Mouse (Mus musculus): ENCODE results near the gene Runx3.

Gene Runx3

DNA sequence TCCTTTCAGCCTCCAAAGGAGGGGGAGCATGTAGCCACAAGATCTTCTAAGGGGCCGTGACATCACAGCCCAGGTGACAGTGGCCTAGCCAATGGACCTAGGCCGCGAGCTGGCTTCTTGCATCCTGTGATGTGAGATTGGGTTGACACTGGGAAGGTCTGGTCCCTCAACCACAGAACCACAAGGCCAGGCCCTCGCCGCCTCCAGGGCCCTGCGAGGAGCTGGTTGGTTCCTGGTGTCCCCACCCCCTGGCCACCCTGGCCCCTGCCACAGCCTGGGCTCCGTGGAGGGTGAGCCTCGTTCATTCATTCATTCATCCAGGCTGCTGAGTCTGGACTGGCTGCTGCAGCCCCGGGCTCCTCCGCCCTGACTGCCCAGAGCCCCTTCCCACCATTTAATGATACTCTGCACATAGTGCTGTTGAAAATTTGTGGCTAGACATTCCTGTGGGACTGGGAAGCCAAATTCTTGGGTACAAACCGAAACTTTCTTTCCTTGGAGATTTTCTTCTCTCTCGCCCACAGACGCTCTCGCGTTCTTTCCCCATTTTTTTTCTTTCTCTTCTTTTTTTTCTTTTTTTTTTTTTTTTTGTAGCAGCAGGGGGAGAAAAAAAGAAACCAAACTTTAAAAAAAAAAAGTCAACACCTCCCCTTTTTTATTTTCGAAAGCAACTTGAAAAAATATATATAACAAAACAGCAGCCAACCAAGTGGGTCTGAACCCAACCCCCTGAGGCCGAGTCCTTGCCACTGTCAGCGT, at the start of gene Runx3:
Gene Runx3, plus strand, starts transcription at position 311 of the 759 bp plus-strand sequence.
- no peak for DNase-seq (ENCODE audit: low spot score in 2 of 2)

DNA sequence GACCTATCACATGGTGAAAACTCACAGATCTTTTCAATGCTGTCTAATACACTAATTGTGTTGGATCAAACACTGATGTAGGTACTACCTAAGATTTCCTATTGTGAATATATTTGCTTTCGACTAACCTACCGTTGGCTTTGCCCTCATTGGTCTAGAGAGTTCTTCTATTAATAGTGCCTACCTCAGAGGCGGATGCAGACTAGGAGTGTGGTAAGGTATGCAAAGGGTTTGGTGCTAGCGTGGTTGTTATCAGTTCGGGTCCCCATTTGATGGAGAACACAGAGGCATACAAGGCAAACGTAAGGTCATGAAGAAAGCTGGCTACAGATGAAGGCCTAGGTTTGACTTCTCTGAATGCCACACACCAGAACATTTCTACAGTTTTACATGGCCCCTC, 47.8 kb upstream of the Runx3 start:
- no peak for DNase-seq (ENCODE audit: low spot score in 2 of 2)

DNA sequence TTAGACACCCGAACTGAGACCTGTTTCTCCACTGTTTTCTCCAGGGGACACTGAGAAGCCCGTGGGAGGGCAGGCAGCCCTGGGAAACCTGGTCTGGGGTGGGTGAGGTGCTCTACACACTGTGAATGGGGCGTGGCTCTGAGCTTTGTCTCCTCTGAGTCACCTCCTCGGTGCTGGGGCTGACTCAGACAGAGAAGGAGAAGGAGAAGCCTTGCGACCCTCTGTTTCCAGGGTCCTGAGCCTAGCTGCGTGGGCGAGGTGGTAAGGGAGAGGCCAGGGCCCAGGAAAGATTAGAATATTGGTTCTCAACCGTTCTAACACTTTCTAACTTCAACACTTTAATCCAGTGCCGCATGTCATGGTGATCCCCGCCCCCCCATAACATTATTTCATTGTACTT, 46.9 kb upstream of the Runx3 start:
- DNase-seq (ENCODE audit: low spot score in 2 of 2): no peak

DNA sequence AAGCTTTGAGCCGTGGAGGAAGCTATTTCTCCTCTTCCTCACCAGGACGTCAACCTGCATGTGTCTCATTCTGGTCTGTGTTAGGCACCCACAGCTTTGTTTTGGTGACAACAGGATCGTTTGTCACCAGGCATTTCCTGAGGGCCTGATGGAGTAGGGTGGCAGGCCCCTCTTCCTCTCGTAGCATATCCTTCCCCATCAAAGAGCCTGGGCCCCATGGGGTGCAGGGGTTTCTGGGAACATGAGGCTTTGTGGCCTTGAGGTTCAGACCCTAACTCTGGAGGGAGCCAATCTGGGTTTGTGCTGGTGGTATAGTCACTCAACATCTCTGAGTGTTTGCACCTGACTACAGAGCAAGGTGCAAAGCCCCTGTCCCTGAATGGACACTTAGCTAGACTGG, 45.8 kb upstream of the Runx3 start:
- DNase-seq (ENCODE audit: low spot score in 2 of 2): no peak

DNA sequence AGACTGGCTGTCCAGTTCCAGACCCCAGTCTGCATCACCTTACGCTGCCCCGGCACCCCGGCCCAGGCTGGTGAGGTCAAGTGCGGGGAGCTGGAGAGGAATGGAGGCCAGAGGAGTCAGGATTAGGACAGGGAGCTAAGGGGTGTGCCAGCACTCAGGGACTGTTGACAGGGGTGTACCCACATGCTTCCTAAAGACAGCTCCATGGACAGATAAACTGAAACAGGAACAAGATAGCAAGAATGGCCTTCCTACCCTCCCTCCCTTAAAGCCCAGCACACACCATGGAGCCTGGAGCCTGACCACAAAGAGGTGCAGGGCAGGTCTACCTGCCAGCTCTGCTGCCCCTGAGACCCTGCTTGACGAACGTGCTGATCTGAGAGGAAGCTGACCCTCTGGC, 45.1 kb upstream of the Runx3 start:
- no peak for DNase-seq (ENCODE audit: low spot score in 2 of 2)

DNA sequence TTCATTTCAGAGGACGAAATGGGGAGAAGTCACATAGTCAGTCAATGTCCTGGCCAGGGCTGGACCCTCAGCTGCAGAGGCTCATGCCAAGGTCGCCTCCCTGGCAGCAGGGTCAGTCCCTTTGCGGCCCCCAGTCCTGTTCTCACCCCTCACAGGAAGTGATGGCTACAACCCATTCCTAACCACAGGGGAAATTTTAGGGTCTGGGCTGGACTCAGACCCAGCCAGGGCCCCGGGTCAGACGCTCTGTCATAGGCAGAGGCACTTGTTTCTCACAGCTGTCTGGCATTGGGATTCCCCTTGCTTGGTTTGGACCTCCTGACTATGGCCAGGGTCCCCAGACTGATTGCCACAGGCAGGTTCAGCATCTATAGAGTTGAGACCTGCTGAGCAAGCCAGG, 43.8 kb upstream of the Runx3 start:
- no peak for DNase-seq (ENCODE audit: low spot score in 2 of 2)

DNA sequence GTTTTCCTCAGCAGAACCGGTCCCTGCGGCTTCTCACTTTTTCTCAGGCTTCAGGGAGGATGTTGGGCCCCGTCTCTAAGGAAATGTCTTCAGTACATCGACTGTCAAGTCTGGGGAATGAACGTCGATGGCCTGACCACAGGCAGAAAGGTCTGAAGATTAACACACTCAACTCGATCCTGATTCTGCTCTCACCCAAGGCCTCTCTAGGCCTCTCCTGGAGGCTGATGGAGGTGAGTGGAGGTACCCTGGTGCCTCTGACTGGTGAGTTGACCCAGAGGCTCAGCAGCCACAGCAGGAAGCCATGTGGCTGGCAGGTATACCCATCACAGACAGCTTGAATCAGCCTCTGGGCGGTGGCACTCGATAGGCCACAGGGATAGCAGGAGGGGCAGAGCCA, 43.3 kb upstream of the Runx3 start:
- no peak for DNase-seq (ENCODE audit: low spot score in 2 of 2)

DNA sequence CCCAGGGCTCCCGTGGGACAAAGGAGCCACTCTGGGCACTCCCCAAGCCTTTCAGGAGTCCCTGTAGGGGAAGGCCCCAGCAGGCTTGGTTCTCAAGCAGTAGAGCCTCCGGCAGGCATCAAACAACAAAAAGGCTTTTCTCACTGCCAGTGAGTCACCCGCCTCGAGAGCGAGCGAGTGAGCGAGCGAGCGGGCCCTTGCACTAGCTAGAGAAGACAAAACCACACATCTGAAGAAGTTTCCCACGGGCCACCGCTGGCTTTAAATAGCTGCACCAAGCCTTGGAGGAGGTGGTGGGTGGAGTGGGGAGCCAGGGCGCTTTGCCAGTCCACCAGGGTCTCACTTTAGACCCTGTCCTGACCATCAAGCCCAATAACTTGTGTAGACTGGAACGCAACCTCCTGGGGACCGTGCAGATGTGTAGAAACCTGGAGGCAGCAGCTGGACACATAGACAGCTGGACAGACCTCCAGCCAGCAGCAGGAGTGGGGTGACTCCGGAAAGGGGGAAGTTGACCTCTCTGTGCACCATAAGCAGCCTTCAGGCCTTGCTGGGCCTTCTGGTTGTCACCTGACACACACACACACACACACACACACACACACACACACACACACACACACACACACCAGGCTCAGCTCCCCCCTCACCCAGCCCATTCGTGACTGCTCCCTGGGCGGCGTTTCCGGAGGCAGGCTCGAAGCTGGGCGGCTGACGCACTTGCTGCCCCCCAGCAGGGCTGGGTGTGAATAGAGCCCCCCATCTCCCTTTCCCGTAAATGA, 40.4 kb upstream of the Runx3 start:
- peak in 1 of 2 experiments; percentile 12 for DNase-seq (ENCODE audit: low spot score in 2 of 2)

DNA sequence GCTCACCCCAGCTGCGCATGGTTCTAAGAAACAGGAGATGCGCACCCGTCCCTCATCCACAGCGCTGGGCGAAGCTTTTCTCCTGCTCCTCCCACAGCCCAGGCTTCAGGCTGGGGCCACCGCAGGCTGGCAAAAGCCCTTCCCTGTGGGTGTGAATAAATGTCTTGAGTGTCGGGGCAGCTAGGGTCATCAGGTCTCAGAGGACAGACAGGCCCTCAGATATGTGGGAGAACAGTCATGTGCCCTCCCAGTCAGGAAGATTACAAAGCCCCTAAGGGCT, 39.9 kb upstream of the Runx3 start:
- no peak for DNase-seq (ENCODE audit: low spot score in 2 of 2)

DNA sequence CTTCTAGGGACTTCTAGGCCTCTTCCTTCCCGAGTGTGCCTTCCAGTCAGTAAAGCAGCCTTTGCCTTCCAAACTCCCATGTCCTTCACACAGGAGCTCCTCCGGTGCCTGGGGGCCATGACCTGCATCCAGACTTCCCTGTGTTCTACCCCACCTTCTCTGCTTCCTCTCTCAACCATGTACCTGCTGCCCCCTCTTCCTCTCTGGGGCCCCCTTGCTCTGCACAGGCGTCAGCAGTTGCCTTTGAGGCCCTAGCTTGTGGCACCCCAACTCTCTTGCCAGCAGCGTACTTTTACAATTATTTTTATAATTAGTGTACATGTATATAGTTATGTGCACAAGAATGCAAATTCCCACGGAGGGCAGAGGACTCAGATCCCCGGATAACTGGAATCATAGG, 37.4 kb upstream of the Runx3 start:
- no peak for DNase-seq (ENCODE audit: low spot score in 2 of 2)

DNA sequence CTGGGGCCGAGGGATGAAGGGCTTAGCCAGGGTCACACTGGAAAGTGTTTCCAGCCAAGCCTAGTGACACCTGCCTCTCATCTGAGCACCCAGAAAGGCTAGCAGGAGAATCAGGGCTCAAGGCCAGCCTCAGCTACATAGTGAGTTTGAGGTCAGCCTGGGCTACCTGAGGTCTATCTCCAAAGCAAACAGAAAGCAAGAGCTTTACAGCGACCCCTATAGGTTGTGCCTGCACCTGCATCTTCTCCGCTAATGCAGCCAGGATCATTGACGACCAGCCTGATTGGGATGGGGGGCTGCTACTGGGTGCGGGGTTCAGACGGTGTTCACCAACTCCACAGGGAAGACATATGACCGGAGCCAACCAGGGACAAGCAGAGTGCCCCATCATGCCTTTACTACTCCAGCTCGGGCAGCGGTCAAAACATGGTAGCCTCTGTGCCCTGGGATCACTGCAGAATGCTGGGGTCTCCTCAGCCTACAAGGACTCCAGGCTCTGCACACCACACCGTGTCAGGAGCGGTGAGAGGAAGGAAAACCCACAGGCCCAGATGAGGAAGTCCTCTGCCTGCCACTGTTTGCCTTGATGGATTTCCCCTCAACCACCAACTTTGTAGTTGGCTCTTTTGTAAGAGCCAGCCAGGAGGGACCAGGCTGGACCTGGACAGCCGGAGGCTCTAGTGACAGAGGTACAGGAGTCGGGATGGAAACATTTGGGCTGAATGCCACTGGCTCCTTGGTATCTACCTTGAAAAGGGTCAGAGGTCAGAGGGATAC, 35.2 kb upstream of the Runx3 start:
- no peak for DNase-seq (ENCODE audit: low spot score in 2 of 2)

DNA sequence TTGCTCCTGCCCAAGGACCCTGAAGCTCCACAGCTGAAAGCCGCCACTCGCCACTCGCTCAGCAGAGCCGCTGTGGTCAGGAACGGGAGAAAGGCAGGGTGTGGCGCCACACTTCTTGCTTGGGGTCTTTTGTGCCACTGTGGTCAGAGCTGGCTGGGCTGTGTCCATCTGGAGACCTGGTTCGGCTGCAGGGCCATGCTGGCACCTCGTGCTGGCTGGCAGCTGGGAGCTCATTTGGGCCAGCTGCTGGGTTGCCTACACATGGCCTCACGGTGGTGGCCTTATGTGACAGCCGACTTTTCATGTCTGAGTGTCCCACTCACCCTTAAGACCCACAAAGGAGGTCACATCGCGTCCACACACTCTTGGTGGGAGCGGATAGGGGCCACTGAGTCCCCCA, 29.8 kb upstream of the Runx3 start:
- DNase-seq (ENCODE audit: low spot score in 2 of 2): no peak

DNA sequence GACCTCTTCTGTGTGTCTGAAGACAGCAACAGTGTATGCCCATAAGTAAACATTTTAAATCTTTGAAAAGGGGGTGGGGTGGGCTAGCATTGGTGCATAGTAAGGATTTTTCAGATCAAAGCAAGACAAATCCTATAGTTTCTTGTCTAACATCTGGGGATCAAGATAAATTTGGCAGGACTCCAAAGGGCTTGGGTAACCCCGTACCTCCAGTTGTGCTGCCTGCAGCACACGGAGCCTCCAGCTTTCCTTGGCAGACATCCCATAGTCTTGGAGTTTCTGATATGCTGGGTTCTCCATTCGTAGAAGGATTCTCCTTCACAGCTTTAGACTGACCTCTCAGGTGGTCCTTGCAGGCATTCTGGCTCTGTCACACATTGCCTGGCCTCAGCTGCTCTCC, 27.6 kb upstream of the Runx3 start:
- DNase-seq (ENCODE audit: low spot score in 2 of 2): no peak

DNA sequence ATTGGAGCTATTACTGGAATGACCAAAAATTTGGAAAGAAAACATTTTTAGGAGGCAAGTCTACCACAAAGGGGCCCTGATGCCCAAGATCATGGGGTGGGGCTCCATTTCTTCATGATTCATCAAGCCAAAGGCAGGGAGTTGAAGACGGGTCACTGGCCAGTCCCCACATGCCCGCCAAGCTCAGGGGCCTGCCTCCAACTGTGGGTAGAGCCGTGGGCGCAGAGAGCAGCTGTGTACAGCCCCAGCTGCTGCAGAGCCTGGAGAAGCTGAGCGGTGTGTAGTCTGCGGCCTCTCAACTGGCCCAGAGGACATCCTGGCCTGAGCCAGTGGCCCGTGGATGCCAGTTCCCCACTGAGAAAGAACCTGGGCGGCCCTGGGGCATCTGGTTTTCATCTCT, 24.8 kb upstream of the Runx3 start:
- no peak for DNase-seq (ENCODE audit: low spot score in 2 of 2)

DNA sequence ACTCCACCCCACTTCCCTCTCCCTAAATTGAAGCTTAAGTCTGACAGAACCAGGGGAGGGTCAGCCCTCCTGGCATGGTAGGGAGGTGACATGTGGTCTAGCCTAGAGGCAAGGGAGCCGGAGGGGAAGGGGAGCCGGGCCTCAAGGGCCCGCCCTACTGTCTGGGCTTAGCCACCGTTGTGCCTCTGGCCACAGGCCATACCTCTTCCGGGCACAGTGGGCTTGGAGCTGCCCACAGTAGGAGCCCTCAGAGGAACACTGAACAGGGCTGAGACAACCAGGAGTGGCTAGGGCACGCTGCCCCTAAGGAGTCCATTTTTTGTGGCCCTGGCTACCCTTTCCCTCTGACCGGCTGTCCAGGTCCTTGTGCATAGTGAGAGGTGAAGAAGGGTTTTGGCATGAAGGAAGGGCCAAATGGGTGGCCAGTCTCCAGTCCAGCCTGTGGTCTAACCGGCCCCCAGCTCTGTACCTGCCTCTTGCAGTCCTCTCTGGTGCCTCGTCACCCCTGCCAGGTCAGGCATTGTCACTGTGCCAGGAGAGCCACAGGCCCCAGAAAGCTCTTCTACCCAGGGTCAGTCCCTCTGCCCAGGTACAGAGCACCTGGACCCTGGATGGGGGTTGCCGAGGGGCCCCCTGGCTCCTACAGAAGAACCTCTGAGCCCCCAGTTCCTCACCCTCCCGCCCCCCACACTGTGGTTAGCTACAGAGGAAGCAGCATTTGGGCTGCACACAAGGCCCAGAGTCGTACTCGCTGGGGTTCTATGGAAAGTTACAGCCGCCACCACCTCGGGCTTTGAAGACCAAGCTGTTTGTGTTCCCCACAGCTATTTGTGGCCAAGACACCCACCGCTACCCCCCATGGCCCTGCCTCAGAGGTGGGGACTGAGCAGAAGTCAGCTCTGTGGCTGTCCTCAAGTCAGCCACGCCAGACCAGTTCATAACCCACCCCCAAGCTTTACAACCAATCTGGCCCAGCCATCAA, 22.3 kb upstream of the Runx3 start:
- no peak for DNase-seq (ENCODE audit: low spot score in 2 of 2)

DNA sequence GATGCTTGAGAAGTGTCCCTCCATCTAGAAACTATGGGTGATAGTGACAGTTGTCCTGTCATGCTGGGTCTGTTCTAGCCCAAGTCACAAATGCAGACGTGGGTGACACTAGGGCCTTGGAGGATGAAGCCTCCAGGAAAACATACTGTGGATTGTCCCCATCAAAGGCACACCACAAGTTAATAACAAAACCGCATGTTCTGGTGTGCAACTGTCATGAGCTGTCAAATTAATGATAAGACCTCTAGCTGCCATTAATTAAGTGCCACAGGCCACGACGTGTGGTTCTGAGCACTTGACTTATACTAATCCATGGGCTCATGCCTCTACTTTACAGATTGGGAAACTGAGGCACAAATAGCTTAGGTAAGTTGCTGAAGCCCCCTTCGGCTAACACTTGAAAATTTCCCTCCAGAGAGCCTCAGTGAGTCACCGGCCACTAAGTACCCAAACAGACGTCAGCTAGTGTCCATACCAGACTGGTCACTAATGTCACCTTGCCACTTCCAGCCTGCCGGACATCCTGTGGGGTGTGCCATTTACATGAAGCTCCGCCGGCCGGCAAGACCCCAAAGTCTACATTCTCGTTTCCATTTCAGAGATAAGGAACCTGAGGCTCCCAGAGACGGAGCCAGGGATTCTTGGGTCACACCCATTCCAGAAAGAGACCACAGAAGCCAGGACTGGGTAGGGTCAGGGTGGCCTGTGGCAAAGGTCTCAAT, 18.3 kb upstream of the Runx3 start:
- DNase-seq (ENCODE audit: low spot score in 2 of 2): no peak

DNA sequence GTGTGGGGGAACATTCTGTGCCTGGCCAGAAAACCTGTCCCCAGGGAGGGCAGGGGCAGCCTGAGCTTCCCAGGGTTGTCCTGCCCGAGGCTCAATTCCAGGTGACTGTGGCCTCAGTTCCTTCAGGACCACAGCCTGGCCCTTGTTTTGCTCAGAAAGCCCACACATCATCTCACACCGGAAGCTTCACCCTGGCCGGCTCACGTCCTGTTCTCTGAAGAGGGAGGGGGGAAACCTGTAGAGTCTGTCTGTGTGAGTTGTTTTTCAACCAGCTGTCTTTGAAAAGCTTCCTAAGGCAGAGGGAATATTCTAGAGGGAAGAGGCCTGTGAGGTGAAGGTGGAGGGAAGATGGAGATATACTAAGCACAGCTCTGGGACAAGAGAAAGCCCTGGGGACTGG, 17.7 kb upstream of the Runx3 start:
- DNase-seq (ENCODE audit: low spot score in 2 of 2): no peak

DNA sequence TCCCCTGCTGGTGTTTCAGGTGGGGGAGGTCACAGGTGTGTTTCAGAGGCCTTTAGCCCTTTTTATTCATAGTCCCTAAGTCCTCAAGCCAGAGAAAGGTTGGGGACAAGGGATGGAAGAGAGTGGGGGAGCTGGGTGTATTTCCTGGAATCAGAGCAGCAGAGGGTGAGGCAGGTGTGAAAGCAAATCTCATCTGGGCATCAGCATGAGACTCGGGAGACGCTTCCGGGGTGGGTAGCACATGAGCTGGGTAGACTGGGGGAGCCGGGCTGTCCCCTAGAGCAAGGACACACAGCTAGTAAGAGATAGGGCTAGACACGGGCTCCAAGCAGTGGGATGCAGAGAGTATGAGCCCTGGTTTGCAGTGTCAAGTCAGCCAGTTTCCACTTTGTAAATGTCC, 16.7 kb upstream of the Runx3 start:
- DNase-seq (ENCODE audit: low spot score in 2 of 2): no peak

DNA sequence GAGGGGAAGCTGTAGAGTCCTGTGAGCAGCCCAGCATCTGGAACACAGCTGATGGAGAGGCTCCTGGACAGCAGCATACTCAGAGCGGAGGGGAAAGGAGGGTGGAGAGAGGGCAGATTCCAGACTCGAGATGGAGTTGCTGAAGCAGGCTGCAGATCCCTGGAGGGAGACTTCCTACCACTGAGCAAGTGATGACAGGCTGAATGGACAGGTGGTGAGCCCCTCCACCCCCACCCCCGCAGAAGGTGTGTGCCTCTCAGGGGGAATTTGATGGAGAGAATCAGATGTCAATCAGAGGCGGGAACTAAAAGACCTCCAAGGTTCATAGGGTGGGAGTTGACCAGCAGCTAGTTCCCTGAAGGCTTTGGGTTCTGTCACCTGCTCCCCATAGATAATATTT, 13.5 kb upstream of the Runx3 start:
- DNase-seq (ENCODE audit: low spot score in 2 of 2): no peak

DNA sequence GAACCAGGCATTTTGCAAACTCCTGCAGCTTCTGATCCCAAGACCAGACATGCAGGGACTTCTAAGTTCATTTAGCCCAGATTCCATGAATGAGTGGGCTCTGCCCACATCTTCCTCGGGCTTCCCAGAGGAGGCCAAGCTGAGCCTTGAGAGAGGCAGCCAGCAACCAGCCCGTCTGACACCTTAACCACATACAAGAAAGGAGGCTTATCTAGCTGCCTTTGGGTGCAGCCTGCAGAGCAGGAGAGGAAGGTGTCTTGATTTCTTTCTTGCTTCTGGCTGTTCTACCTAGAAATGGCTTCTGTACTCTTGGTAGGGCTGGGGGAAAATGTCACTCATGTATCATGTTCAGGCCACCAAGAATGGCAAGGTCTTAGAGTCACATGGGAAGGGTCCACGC, 11.8 kb upstream of the Runx3 start:
- DNase-seq (ENCODE audit: low spot score in 2 of 2): no peak

DNA sequence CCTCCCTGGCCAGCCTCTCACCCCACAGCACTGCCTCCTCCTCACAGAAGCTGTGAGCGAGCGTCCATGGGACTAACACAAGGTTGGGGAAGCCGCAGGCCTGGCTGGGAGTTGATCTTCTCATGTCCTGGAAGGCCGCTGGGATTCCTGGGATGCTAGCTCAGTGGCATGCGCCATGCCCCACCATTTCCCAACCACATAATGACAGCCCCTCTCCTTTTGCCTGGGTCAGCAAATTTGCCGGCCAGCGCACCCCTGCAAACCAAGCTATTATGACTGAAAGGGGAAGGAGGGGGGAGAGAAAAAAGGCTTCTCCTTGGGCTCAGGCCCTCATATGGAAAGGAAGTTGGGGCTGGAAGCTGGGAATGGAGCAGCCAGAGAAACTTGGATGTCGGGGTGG, 6.8 kb upstream of the Runx3 start:
- no peak for DNase-seq (ENCODE audit: low spot score in 2 of 2)

Data from frontal cortex, postnatal 36 days (tissue).